Mouse (Mus musculus): ENCODE results near the gene Macrod1.

Macrod1 gene

DNA sequence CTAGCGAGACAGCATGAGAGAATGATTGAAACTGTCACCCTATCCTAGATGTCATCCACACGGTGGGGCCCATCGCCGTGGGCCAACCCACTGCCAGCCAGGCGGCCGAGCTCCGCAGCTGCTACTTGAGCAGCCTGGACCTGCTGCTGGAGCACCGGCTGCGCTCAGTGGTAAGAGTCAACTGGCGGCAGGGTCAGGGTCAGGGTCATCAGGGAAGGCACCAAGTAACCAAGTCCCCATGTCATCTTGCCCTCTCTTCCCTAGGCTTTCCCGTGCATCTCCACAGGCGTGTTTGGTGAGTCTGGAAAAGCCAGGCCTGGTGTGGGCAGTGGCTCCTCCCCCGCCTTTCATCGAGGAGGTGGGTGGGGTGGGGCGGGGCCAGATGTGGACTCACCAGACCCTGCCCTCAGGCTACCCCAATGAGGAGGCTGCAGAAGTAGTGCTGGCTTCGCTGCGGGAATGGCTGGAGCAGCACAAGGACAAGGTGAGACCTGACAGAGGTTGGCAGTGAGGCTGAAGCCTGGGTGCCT is 140.2 kb downstream of the Macrod1 start:
- in situ Hi-C loops (cut with MboI; ENCODE audit: low pct_unique_long_range_greater_than_20kb in 1 of 2, low sequenced_read_pairs in 2 of 2, unreplicated experiment in 1 of 2) = loop anchor here in 1 of 2 experiments (5.0 kb wide), 1 partner anchor 140 kb away; the partner anchor contains the start of gene Macrod1

DNA sequence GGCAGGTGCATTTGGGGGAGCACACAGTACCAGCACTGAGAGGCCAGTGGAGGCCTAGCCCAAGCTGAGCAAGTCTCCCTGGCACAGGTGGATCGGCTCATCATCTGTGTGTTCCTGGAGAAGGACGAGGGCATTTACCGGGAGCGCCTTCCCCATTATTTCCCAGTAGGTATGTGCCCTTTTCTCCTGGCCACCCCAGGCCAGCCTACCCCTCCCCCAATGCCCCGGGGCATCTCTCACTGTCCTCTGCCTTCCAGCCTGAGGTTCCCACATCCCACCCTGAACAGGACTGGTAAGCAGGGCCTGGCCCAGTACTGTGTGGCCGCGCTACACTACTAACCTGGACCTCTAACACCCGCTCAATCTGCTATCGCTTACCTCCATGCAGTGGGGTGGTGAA is 140.8 kb downstream of the Macrod1 start:
- in situ Hi-C loops (cut with MboI; ENCODE audit: low pct_unique_long_range_greater_than_20kb in 1 of 2, low sequenced_read_pairs in 2 of 2, unreplicated experiment in 1 of 2) = loop anchor here in 1 of 2 experiments (5.0 kb wide), 1 partner anchor 140 kb away; the partner anchor contains the start of gene Macrod1

GRCm38 (mm10) chr19:7199089-7199488 is 142.5 kb downstream of the Macrod1 start:
- in situ Hi-C loops (cut with MboI; ENCODE audit: low pct_unique_long_range_greater_than_20kb in 1 of 2, low sequenced_read_pairs in 2 of 2, unreplicated experiment in 1 of 2) = loop anchor here in 1 of 2 experiments (5.0 kb wide), 1 partner anchor 142 kb away; the partner anchor contains the start of gene Macrod1

- in situ Hi-C loops (cut with MboI; ENCODE audit: low pct_unique_long_range_greater_than_20kb in 1 of 2, low sequenced_read_pairs in 2 of 2, unreplicated experiment in 1 of 2) = no loop called here
Observed at GRCm38 (mm10) chr19:7200427-7200826, 143.8 kb downstream of the Macrod1 start.

DNA sequence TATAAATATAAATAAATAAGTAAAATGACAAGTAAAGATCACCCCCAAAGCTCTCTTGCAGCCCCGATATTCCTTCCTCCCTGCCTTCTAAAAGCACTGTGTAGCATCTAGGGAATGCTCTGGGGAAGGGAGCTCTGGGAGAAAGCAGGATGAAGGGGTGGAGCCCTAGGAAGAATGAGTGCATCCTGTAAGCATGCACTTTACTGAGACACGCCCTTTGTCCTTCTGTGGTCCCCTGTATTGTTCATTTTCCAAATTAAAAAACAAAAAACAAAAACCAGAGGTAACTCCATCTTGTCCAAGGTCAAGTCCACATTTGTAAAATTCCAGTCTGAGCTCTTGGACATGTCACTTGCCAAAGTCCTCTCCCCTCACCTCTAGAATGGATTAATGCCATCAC is 148.3 kb downstream of the Macrod1 start:
- in situ Hi-C loops (cut with MboI; ENCODE audit: low pct_unique_long_range_greater_than_20kb in 1 of 2, low sequenced_read_pairs in 2 of 2, unreplicated experiment in 1 of 2) = no loop called here

DNA sequence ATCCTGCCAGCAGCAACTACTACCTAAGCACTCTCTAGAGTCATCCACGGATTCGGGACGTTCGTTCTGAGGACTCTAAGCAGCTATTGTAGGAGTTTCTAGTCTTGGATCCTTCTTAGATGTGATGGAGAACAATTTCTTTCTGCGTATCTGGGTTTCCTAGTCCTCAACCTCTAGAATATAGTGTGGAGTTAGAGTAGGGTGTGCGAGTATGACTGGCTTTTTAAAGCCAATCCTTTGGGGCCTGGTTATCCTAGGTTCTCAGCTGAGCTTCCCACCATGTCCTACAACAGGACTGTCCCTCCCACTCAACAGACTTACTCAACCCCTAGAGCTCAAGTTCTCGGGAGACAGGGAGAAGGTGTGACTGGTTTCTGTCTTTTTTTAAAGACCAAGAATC is 148.7 kb downstream of the Macrod1 start:
- in situ Hi-C loops (cut with MboI; ENCODE audit: low pct_unique_long_range_greater_than_20kb in 1 of 2, low sequenced_read_pairs in 2 of 2, unreplicated experiment in 1 of 2) = no loop called here

DNA sequence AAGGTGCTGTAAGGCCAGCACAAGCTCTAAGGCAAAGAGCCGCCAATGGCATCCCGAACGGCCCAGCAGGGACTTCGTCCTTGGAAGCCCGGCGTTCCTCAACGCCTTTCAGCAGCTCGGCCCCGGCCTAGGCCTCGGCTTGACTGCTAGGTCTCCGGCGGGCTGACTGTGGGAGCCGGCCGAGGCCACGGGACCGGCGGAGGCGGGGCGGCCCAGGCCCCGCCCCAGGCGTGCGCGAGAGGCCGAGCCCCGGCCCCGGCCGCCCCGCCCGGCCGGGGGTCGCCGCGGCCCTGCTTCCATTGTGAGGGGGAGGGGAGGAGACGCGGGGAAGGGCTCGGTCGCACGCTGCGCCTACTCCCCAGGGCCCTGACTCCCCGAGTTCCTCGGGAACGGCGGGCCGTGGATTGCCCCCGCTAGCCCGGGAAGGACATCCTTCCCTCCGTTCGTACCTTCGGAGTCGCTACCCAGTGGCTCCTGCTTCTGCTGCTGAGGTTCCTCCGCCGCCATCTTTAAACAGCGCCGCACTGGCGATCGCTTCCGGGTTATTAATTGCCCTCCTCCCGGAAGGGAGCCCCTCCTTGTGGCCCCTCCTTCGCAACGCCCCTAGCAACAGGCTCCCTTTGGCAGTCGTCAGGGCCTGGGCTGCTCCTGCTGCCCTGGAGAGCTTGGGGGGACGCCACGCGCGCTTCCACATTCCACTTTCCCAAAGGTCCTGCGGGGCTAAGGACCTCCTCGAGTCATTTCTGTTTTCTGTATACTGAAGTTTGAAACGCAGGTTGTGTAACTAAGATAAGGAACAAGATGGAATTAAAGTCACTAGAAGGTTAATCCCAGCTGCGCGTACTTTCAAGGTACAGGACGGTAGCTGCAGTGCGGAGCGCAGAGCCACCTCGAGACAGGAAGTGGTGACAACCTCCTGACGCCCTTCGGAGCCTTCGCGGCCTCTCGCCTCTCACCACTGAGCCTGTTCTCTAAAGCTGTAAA is 149.4 kb downstream of the Macrod1 start, which contains the start of gene Otub1:
Gene Otub1 (minus strand): TSS at position 564 of the 984 bp plus-strand sequence.
- in situ Hi-C loops (cut with MboI; ENCODE audit: low pct_unique_long_range_greater_than_20kb in 1 of 2, low sequenced_read_pairs in 2 of 2, unreplicated experiment in 1 of 2) = no loop called here

DNA sequence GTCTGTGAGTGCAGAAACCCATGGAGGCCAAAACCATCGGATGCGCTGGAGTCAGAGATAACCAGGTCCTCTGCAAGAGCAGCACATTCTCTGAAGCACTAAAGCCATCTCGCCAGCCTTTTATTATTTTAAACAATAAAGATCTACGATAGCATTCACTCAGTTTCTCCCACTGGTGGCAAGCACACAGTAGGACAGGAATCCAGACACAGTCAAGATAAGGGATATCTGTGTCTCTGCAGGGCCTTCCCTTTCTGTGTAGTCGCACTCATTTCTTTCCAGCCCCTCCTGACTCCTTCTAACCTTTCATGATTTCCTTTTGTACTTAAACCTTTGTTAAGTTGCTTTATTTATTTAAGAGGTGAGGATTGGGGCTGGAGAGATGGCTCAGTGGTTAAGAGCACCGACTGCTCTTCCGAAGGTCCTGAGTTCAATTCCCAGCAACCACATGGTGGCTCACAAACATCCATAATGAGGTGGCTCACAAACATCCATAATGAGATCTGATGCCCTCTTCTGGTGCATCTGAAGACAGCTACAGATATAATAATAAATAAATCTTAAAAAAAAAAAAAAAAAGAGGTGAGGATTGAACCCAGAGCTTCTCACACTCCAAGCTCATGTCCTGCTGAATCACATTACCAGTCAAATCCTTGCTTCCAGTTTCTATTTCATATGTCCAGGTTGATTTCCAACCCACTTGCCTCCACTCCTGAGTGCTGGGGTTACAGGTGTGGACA is 153.5 kb downstream of the Macrod1 start:
- in situ Hi-C loops (cut with MboI; ENCODE audit: low pct_unique_long_range_greater_than_20kb in 1 of 2, low sequenced_read_pairs in 2 of 2, unreplicated experiment in 1 of 2) = no loop called here

DNA sequence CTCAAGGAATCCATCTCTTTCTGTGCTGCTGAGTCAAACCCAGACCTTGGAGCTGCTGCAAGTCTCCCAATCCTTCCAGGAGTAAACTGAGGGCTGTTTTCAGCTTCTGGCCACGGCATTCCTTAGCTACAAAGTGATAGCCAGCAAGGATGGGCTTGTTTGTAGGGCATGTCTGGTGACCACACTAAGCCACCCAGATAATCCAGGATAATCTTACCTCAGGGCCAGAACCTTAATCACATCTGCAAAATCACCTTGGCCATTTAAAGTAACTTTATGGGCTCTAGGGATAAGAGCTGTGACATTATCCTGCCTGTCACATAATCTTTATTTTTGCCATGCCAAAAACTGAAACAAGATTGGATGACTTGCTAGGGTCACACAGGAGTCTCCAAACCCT is 155.6 kb downstream of the Macrod1 start:
- in situ Hi-C loops (cut with MboI; ENCODE audit: low pct_unique_long_range_greater_than_20kb in 1 of 2, low sequenced_read_pairs in 2 of 2, unreplicated experiment in 1 of 2) = no loop called here

DNA sequence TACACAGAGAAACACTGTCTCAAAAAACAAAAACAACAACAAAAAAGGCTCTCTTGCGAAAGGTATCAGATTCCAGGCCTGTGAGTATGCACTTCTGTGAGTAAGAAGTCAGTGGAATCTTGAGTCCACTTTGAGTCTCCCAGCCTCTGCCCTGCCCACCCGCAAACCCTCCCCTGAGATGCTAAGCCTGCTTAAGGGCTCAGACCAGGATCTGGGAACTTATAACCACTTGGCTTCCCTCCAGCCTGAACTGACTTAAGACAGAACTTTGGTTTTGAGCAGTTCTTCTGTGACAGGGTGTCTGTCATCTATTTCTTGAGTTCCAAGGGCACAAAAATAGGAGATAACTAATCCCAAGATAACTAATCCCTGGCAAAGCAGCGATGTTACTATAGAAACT is 156.4 kb downstream of the Macrod1 start:
- in situ Hi-C loops (cut with MboI; ENCODE audit: low pct_unique_long_range_greater_than_20kb in 1 of 2, low sequenced_read_pairs in 2 of 2, unreplicated experiment in 1 of 2) = no loop called here

DNA sequence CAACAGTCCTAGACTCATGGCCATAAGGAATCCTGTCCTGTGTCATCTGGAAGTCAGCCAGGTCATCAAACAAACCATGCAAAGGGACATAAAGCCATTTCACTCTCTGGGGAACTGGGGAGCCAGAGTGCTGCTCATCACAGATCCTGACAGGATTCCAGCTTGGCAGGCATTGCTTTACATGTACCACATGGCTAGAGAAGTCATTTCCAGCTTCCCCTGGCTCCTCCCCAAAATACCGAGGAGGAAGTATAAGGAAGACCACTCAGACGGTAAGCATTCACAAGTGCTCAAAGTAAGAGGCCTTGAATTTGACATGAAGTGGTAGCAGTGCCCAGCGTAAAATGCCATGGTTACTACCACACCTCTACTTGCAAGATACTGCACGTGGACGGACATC is 157.9 kb downstream of the Macrod1 start:
- in situ Hi-C loops (cut with MboI; ENCODE audit: low pct_unique_long_range_greater_than_20kb in 1 of 2, low sequenced_read_pairs in 2 of 2, unreplicated experiment in 1 of 2) = no loop called here

DNA sequence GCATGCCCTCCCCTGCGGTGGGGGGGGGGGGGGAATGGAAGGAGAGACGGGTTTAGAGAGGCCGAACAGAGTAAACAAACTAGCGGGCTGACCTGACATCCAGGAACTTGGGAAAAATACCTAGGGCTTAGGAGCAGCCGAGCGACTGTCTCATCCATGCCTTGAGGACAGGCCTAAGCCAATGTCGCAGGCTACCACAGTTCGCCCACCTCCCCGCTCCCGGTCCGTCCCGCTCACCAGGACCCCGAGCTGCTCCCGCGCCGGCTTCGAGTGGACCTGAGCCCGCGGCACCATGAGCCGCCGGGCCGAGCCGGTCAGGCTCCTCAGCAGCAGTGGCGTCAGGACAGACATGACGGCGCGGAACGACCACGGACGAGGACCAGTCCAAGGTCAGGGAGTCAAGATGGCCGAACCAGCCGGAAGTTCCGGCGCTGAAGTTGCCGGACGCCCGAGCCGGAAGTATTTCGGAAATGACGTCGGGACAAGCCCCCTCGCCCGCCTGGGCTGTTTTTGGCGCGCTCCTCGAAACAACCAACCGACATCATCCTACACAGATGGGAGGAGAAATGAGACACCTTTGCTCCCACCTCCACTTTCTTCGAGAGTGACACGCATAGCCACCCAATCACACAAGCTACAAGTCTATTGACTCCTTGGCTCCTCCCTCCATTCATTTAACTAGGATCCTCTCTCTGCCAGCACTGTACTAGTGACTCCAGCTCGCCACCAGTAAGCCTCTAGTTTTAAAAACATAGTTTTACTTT is 160.7 kb downstream of the Macrod1 start, which contains the start of gene Cox8a:
Gene Cox8a (minus strand): TSS at position 455 of the 764 bp plus-strand sequence.
- in situ Hi-C loops (cut with MboI; ENCODE audit: low pct_unique_long_range_greater_than_20kb in 1 of 2, low sequenced_read_pairs in 2 of 2, unreplicated experiment in 1 of 2) = no loop called here

DNA sequence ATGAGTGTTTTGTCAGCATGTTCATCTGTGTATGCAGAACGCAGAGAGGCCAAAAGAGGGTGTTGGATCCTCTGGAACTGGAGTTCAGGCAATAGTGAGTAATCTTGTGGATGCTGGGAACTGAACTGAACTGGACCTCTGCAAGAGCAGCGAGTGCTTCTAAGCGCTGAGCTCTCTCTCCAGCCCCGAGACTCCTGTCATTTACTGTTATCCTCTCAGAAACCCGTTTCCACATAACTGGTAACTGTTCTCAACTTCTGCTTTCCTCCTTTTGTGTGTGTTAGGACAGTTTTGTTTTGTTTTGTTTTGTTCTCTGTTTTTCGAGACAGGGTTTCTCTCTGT is 161.3 kb downstream of the Macrod1 start:
- in situ Hi-C loops (cut with MboI; ENCODE audit: low pct_unique_long_range_greater_than_20kb in 1 of 2, low sequenced_read_pairs in 2 of 2, unreplicated experiment in 1 of 2) = no loop called here

DNA sequence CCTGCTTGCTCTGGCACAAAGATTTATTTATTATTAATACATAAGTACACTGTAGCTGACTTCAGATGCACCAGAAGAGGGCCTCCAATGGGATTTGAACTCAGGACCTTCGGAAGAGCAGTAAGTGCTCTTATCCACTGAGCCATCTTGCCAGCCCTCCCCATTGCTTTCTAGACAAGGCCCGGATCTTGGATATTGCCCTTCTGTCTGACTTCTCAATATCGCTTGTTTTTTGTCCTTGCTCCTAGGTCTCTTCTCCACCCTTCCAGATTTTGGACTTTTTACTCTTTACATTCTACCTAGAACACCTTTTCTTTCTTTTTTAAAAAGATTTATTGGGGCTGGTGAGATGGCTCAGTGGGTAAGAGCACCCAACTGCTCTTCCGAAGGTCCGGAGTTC is 162.1 kb downstream of the Macrod1 start:
- in situ Hi-C loops (cut with MboI; ENCODE audit: low pct_unique_long_range_greater_than_20kb in 1 of 2, low sequenced_read_pairs in 2 of 2, unreplicated experiment in 1 of 2) = no loop called here

GRCm38 (mm10) chr19:7222196-7222595 is 165.6 kb downstream of the Macrod1 start:
- in situ Hi-C loops (cut with MboI; ENCODE audit: low pct_unique_long_range_greater_than_20kb in 1 of 2, low sequenced_read_pairs in 2 of 2, unreplicated experiment in 1 of 2) = no loop called here

- in situ Hi-C loops (cut with MboI; ENCODE audit: low pct_unique_long_range_greater_than_20kb in 1 of 2, low sequenced_read_pairs in 2 of 2, unreplicated experiment in 1 of 2) = no loop called here
Observed at GRCm38 (mm10) chr19:7223488-7223887, 166.9 kb downstream of the Macrod1 start.

GRCm38 (mm10) chr19:7224253-7224652 is 167.6 kb downstream of the Macrod1 start:
- in situ Hi-C loops (cut with MboI; ENCODE audit: low pct_unique_long_range_greater_than_20kb in 1 of 2, low sequenced_read_pairs in 2 of 2, unreplicated experiment in 1 of 2) = no loop called here

GRCm38 (mm10) chr19:7225096-7225690 is 168.6 kb downstream of the Macrod1 start:
- in situ Hi-C loops (cut with MboI; ENCODE audit: low pct_unique_long_range_greater_than_20kb in 1 of 2, low sequenced_read_pairs in 2 of 2, unreplicated experiment in 1 of 2) = no loop called here
